ENCODE assay signal across 8 mouse cellular contexts in the genomic region with DNA sequence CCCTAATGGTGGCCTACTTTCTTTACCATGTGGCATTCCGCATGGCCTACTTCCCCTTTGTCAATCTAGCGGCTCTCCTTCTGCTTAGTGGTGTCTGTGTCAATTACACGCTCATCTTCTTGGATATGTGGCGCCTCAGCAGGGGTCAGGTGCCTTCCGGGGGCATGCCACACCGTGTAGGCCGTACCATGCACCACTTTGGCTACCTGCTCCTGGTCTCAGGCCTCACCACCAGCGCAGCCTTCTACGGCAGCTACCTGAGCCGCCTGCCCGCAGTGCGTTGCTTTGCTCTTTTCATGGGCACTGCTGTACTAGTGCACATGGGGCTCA. TPM values are rescaled to one million over a fixed set of nuclear protein-coding genes. Genes with fewer than 3 reads are reported as not detected.
A peak's percentile ranks its signal among the peaks of the same experiment; 100 is the strongest.
DNase-seq lines count a peak whose midpoint lies in the region; ATAC-seq lines count a peak whose summit lies in the region.

No protein-coding gene starts in this region.

- no peaks in the 10 kb centered on the region; the same call in none of the 2 replicates for H3K27me3 ChIP-seq in liver, embryonic 11.5 days (replicated peaks; ENCODE audit: control insufficient read depth, insufficient read depth, low read length)
- H3K27me3 ChIP-seq in forebrain, embryonic 11.5 days (ENCODE audit: control insufficient read depth, insufficient read depth, low read length): no peaks in the 10 kb centered on the region; the same call in 1 of the 2 replicates
- H3K27me3 ChIP-seq in limb, embryonic 10.5 days (ENCODE audit: low read depth, poor library complexity, severe bottlenecking): peaks cover 39% of the 10 kb centered on the region
- peaks cover 3% of the 10 kb centered on the region; the same call in 1 of the 2 replicates for H3K27me3 ChIP-seq in neural tube, embryonic 15.5 days (replicated peaks)

- H3K9me3 ChIP-seq in liver, embryonic 11.5 days (ENCODE audit: control insufficient read depth, low read length): no peaks in the 10 kb centered on the region
- no peaks in the 10 kb centered on the region for H3K9me3 ChIP-seq in forebrain, embryonic 11.5 days (ENCODE audit: control insufficient read depth, low read length)
- H3K9me3 ChIP-seq in limb, embryonic 10.5 days (replicated peaks): no peaks in the 10 kb centered on the region
- H3K9me3 ChIP-seq in neural tube, embryonic 15.5 days (replicated peaks): no peaks in the 10 kb centered on the region

- H3K4me3 ChIP-seq in liver, embryonic 11.5 days (ENCODE audit: low read depth, low read length): peak overlapping the region; percentile 27; the same call in 1 of the 2 replicates
- H3K4me3 ChIP-seq in forebrain, embryonic 11.5 days (ENCODE audit: low read depth, low read length): no peak overlapping the region
- peak overlapping the region; percentile 33 for H3K4me3 ChIP-seq in limb, embryonic 10.5 days
- H3K4me3 ChIP-seq in neural tube, embryonic 15.5 days (replicated peaks): no peak overlapping the region

- peaks cover 12% of the 10 kb centered on the region; the same call in 1 of the 2 replicates for H3K4me1 ChIP-seq in liver, embryonic 11.5 days (replicated peaks; ENCODE audit: control insufficient read depth, insufficient read depth, low read length)
- H3K4me1 ChIP-seq in forebrain, embryonic 11.5 days (replicated peaks; ENCODE audit: control insufficient read depth, insufficient read depth, low read length): 0 out of 2 replicates have a peak, but pooled peaks cover 4% of the 10 kb centered on the region
- peaks cover 10% of the 10 kb centered on the region for H3K4me1 ChIP-seq in limb, embryonic 10.5 days
- H3K4me1 ChIP-seq in neural tube, embryonic 15.5 days: peaks cover 10% of the 10 kb centered on the region; the same call in 1 of the 2 replicates

- no peak overlapping the region for H3K9ac ChIP-seq in liver, embryonic 11.5 days (ENCODE audit: low read depth, low read length)
- no peak overlapping the region for H3K9ac ChIP-seq in forebrain, embryonic 11.5 days (ENCODE audit: low read length)
- H3K9ac ChIP-seq in neural tube, embryonic 15.5 days (replicated peaks): no peak overlapping the region

- no peaks in the 10 kb centered on the region for H3K36me3 ChIP-seq in liver, embryonic 11.5 days (ENCODE audit: control insufficient read depth, insufficient read depth, low read length)
- no peaks in the 10 kb centered on the region for H3K36me3 ChIP-seq in forebrain, embryonic 11.5 days (ENCODE audit: control insufficient read depth, insufficient read depth, low read length)
- H3K36me3 ChIP-seq in limb, embryonic 10.5 days: no peaks in the 10 kb centered on the region
- H3K36me3 ChIP-seq in neural tube, embryonic 15.5 days: peaks cover 80% of the 10 kb centered on the region

- 56% methylated on average over 12 of the region's 12 CpGs for WGBS in liver, embryonic 11.5 days
- WGBS in forebrain, embryonic 11.5 days: 50% methylated on average over 12 of the region's 12 CpGs
- 54% methylated on average over 12 of the region's 12 CpGs for WGBS in limb, embryonic 10.5 days
- WGBS in neural tube, embryonic 15.5 days: 43% methylated on average over 12 of the region's 12 CpGs

- ATAC-seq in liver, embryonic 11.5 days (replicated peaks; ENCODE audit: low FRiP score): 0 out of 2 replicates have a peak, but pooled peaks have one; percentile 2
- peak; percentile 75 for ATAC-seq in forebrain, embryonic 11.5 days (replicated peaks; ENCODE audit: low FRiP score)
- peak; percentile 55 for ATAC-seq in neural tube, embryonic 15.5 days (ENCODE audit: low FRiP score)

- no peak overlapping the region for H3K27ac ChIP-seq in liver, embryonic 11.5 days (ENCODE audit: low read depth, low read length)
- no peak overlapping the region for H3K27ac ChIP-seq in forebrain, embryonic 11.5 days (ENCODE audit: low read depth, low read length)
- H3K27ac ChIP-seq in limb, embryonic 10.5 days: no peak overlapping the region
- no peak overlapping the region for H3K27ac ChIP-seq in neural tube, embryonic 15.5 days (replicated peaks)

- no peak for DNase-seq in liver, embryonic 11.5 days (ENCODE audit: low spot score)
- no peak for DNase-seq in liver
- no peak for DNase-seq in forebrain, embryonic 11.5 days (ENCODE audit: low spot score)
- no peak for DNase-seq in limb, embryonic 10.5 days (ENCODE audit: low spot score)
- DNase-seq in left cerebral cortex, postnatal 25 days (ENCODE audit: low spot score in 2 of 2): no peak
- DNase-seq in cerebellum, adult 8-10 months: no peak
- no peak for DNase-seq in adrenal gland, postnatal 36 days

- peak overlapping the region; percentile 55 for H3K4me2 ChIP-seq in liver, embryonic 11.5 days
- H3K4me2 ChIP-seq in forebrain, embryonic 11.5 days (ENCODE audit: low read depth, low read length, severe bottlenecking): peak overlapping the region; percentile 40
- peak overlapping the region; percentile 44 for H3K4me2 ChIP-seq in neural tube, embryonic 15.5 days

- intact Hi-C loops in left cerebral cortex, postnatal 25 days (cut with DNase I): loop anchor here (1.0 kb wide), 1 partner anchor 93 kb away; no protein-coding TSS in a partner anchor

RNA-seq across cellular contexts. Expression of gene Disp2, which starts 10.7 kb away (rescaled TPM):
- 0.32 and 0.60 TPM in 2 replicates for polyA plus RNA-seq in liver, embryonic 11.5 days (2014; fragmentation: Nextera tagmentation; extraction: Ambion mirVana)
- polyA plus RNA-seq in forebrain, embryonic 11.5 days (2014; fragmentation: Nextera tagmentation; extraction: Ambion mirVana): 5.4 and 5.9 TPM in 2 replicates
- 0.04 and 0.11 TPM in 2 replicates for polyA plus RNA-seq in limb, embryonic 10.5 days (2016; fragmentation: Nextera tagmentation; extraction: Ambion mirVana)
- 65.4 and 75.6 TPM in 2 replicates for polyA plus RNA-seq in neural tube, embryonic 15.5 days (2015; fragmentation: Nextera tagmentation; extraction: Ambion mirVana)
- total RNA-seq in left cerebral cortex, postnatal 25 days (2021): 100 to 1,000 TPM; 186 to 188 TPM
- 10 to 100 TPM; 20.6 to 26.4 TPM for total RNA-seq in adrenal gland, postnatal 36 days (2021)

RNA-seq across cellular contexts. Expression of gene Phgr1, which starts 17.6 kb away (rescaled TPM):
- not detected in 2 replicates for polyA plus RNA-seq in liver, embryonic 11.5 days (2014; fragmentation: Nextera tagmentation; extraction: Ambion mirVana)
- not detected in 2 replicates for polyA plus RNA-seq in forebrain, embryonic 11.5 days (2014; fragmentation: Nextera tagmentation; extraction: Ambion mirVana)
- polyA plus RNA-seq in limb, embryonic 10.5 days (2016; fragmentation: Nextera tagmentation; extraction: Ambion mirVana): not detected in 2 replicates
- 1.2 TPM in 1 of 2 replicates, not detected in the other for polyA plus RNA-seq in neural tube, embryonic 15.5 days (2015; fragmentation: Nextera tagmentation; extraction: Ambion mirVana)
- total RNA-seq in left cerebral cortex, postnatal 25 days (2021): not detected
- not detected for total RNA-seq in adrenal gland, postnatal 36 days (2021)

RNA-seq across cellular contexts. Expression of gene Knstrn, which starts 23.6 kb away (rescaled TPM):
- 127 TPM in 2 replicates for polyA plus RNA-seq in liver, embryonic 11.5 days (2014; fragmentation: Nextera tagmentation; extraction: Ambion mirVana)
- polyA plus RNA-seq in forebrain, embryonic 11.5 days (2014; fragmentation: Nextera tagmentation; extraction: Ambion mirVana): 196 and 202 TPM in 2 replicates
- 150 and 157 TPM in 2 replicates for polyA plus RNA-seq in limb, embryonic 10.5 days (2016; fragmentation: Nextera tagmentation; extraction: Ambion mirVana)
- 14.8 and 30.3 TPM in 2 replicates for polyA plus RNA-seq in neural tube, embryonic 15.5 days (2015; fragmentation: Nextera tagmentation; extraction: Ambion mirVana)
- 1 to 10 TPM in 1 of 2 experiments, under 1 TPM in 1; 0.94 to 2.2 TPM for total RNA-seq in left cerebral cortex, postnatal 25 days (2021)
- 1 to 10 TPM; 5.8 to 6.6 TPM for total RNA-seq in adrenal gland, postnatal 36 days (2021)

RNA-seq across cellular contexts. Expression of gene Ccdc9b, which starts 27.7 kb away (rescaled TPM):
- polyA plus RNA-seq in liver, embryonic 11.5 days (2014; fragmentation: Nextera tagmentation; extraction: Ambion mirVana): 0.14 and 0.19 TPM in 2 replicates
- polyA plus RNA-seq in forebrain, embryonic 11.5 days (2014; fragmentation: Nextera tagmentation; extraction: Ambion mirVana): 0.36 and 0.87 TPM in 2 replicates
- 0.05 and 0.08 TPM in 2 replicates for polyA plus RNA-seq in limb, embryonic 10.5 days (2016; fragmentation: Nextera tagmentation; extraction: Ambion mirVana)
- 0.97 and 1.2 TPM in 2 replicates for polyA plus RNA-seq in neural tube, embryonic 15.5 days (2015; fragmentation: Nextera tagmentation; extraction: Ambion mirVana)
- 1 to 10 TPM; 3.7 to 3.8 TPM for total RNA-seq in left cerebral cortex, postnatal 25 days (2021)
- 1 to 10 TPM; 4.8 to 5.6 TPM for total RNA-seq in adrenal gland, postnatal 36 days (2021)

RNA-seq across cellular contexts. Expression of gene Inafm2, which starts 44.6 kb away (rescaled TPM):
- 32.3 and 33.0 TPM in 2 replicates for polyA plus RNA-seq in liver, embryonic 11.5 days (2014; fragmentation: Nextera tagmentation; extraction: Ambion mirVana)
- 28.6 and 30.4 TPM in 2 replicates for polyA plus RNA-seq in forebrain, embryonic 11.5 days (2014; fragmentation: Nextera tagmentation; extraction: Ambion mirVana)
- 16.1 and 16.3 TPM in 2 replicates for polyA plus RNA-seq in limb, embryonic 10.5 days (2016; fragmentation: Nextera tagmentation; extraction: Ambion mirVana)
- 22.0 and 23.5 TPM in 2 replicates for polyA plus RNA-seq in neural tube, embryonic 15.5 days (2015; fragmentation: Nextera tagmentation; extraction: Ambion mirVana)
- total RNA-seq in left cerebral cortex, postnatal 25 days (2021): 10 to 100 TPM; 38.3 to 39.7 TPM
- 10 to 100 TPM; 35.5 to 40.5 TPM for total RNA-seq in adrenal gland, postnatal 36 days (2021)

Comparison
In these comparisons a context has a peak if more than half of its experiments do, and no peak if none do; other contexts are left out.
1. ATAC-seq: peak in every context shown above with its lines; median percentile 75 in forebrain, embryonic 11.5 days; 55 in neural tube, embryonic 15.5 days; 2 in liver, embryonic 11.5 days.
2. H3K4me3 ChIP-seq: peak in liver, embryonic 11.5 days (single experiment) and limb, embryonic 10.5 days (single experiment); none in forebrain, embryonic 11.5 days (single experiment) and neural tube, embryonic 15.5 days (single experiment).
3. Peak in every context shown above with its lines, with median percentiles within 50 percentile points of each other: H3K4me2 ChIP-seq.